Mouse (Mus musculus): ENCODE data around the gene BC049715. TPM values are rescaled to one million over a fixed set of nuclear protein-coding genes. Genes with fewer than 3 reads are reported as not detected.

The BC049715 gene
- polyA plus RNA-seq, 1 experiment from 2014 or later = 2.7 TPM

GRCm38 (mm10) chr6:136828681-136829080 lies 1.3 kb downstream of the BC049715 start:
- Histone ChIP-seq H3K27ac (replicated peaks; ENCODE audit: low read depth, low read length) (no peak overlapping the region), H3K4me1 (ENCODE audit: control insufficient read depth, insufficient read depth, low read length) (no peaks in the 10 kb centered on the region), H3K9ac (ENCODE audit: low read length) (peak overlapping the region; percentile 60), H3K27me3 (ENCODE audit: control insufficient read depth, insufficient read depth, low read length) (no peaks in the 10 kb centered on the region), H3K4me2 (ENCODE audit: low read depth, severe bottlenecking) (peak overlapping the region; percentile 40), H3K9me3 (ENCODE audit: control insufficient read depth, low read length) (no peaks in the 10 kb centered on the region), H3K4me3 (ENCODE audit: low read depth, low read length) (peak overlapping the region; percentile 94), H3K36me3 (ENCODE audit: control insufficient read depth, insufficient read depth, low read length) (peaks cover 6% of the 10 kb centered on the region; the same call in 1 of the 2 replicates)
- ATAC-seq (ENCODE audit: insufficient number of reproducible peaks, low FRiP score, low TSS enrichment, low read depth) (no peak; the same call in 1 of the 2 replicates), DNase-seq (ENCODE audit: low spot score) (no peak)
- 32% methylated on average over 4 of the region's 4 CpGs for WGBS

GRCm38 (mm10) chr6:136831712-136832111 lies 4.3 kb downstream of the BC049715 start:
- Histone ChIP-seq H3K36me3 (ENCODE audit: control insufficient read depth, insufficient read depth, low read length) (no peaks in the 10 kb centered on the region), H3K9ac (ENCODE audit: low read length) (no peak overlapping the region), H3K4me2 (ENCODE audit: low read depth, severe bottlenecking) (no peak overlapping the region), H3K4me3 (ENCODE audit: low read depth, low read length) (no peak overlapping the region), H3K9me3 (ENCODE audit: control insufficient read depth, low read length) (no peaks in the 10 kb centered on the region), H3K27ac (replicated peaks; ENCODE audit: low read depth, low read length) (no peak overlapping the region), H3K4me1 (ENCODE audit: control insufficient read depth, insufficient read depth, low read length) (no peaks in the 10 kb centered on the region), H3K27me3 (ENCODE audit: control insufficient read depth, insufficient read depth, low read length) (no peaks in the 10 kb centered on the region)
- ATAC-seq (ENCODE audit: insufficient number of reproducible peaks, low FRiP score, low TSS enrichment, low read depth) = no peak
- 71% methylated on average over 5 of the region's 5 CpGs for WGBS
- DNase-seq (ENCODE audit: low spot score) = no peak

GRCm38 (mm10) chr6:136835352-136835751 lies 7.9 kb downstream of the BC049715 start, which contains the start of gene Smco3:
Smco3 (minus strand) TSS chr6:136835452.
- Histone ChIP-seq H3K4me2 (ENCODE audit: low read depth, severe bottlenecking) (no peak within 1 kb of the TSS), H3K4me3 (ENCODE audit: low read depth, low read length) (no peak within 1 kb of the TSS), H3K36me3 (ENCODE audit: control insufficient read depth, insufficient read depth, low read length) (no peaks in the 10 kb centered on the region), H3K27ac (replicated peaks; ENCODE audit: low read depth, low read length) (no peak within 1 kb of the TSS), H3K9ac (ENCODE audit: low read length) (no peak within 1 kb of the TSS), H3K4me1 (ENCODE audit: control insufficient read depth, insufficient read depth, low read length) (no peaks in the 10 kb centered on the region), H3K9me3 (ENCODE audit: control insufficient read depth, low read length) (no peaks in the 10 kb centered on the region), H3K27me3 (ENCODE audit: control insufficient read depth, insufficient read depth, low read length) (no peaks in the 10 kb centered on the region)
- ATAC-seq (ENCODE audit: insufficient number of reproducible peaks, low FRiP score, low TSS enrichment, low read depth) (no peak), DNase-seq (ENCODE audit: low spot score) (no peak)
- WGBS = 66% methylated on average over 4 of the region's 4 CpGs

- no peak overlapping the region for H3K4me3 ChIP-seq (ENCODE audit: low read depth, low read length)
- no peaks in the 10 kb centered on the region for H3K27me3 ChIP-seq (ENCODE audit: control insufficient read depth, insufficient read depth, low read length)
- WGBS = 82% methylated on average over 3 of the region's 3 CpGs
- no peak overlapping the region for H3K4me2 ChIP-seq (ENCODE audit: low read depth, severe bottlenecking)
- no peaks in the 10 kb centered on the region for H3K36me3 ChIP-seq (ENCODE audit: control insufficient read depth, insufficient read depth, low read length)
- DNase-seq (ENCODE audit: low spot score) = no peak
- ATAC-seq (ENCODE audit: insufficient number of reproducible peaks, low FRiP score, low TSS enrichment, low read depth) = no peak
- H3K9ac ChIP-seq (ENCODE audit: low read length) = no peak overlapping the region
- H3K9me3 ChIP-seq (ENCODE audit: control insufficient read depth, low read length) = no peaks in the 10 kb centered on the region
- no peaks in the 10 kb centered on the region for H3K4me1 ChIP-seq (ENCODE audit: control insufficient read depth, insufficient read depth, low read length)
- no peak overlapping the region for H3K27ac ChIP-seq (replicated peaks; ENCODE audit: low read depth, low read length)
Measured at GRCm38 (mm10) chr6:136837323-136837722, 9.9 kb downstream of the BC049715 start.

GRCm38 (mm10) chr6:136844903-136845302 lies 17.5 kb downstream of the BC049715 start:
- no peak overlapping the region for H3K4me2 ChIP-seq (ENCODE audit: low read depth, severe bottlenecking)
- no peaks in the 10 kb centered on the region for H3K36me3 ChIP-seq (ENCODE audit: control insufficient read depth, insufficient read depth, low read length)
- H3K9me3 ChIP-seq (ENCODE audit: control insufficient read depth, low read length) = no peaks in the 10 kb centered on the region
- no peak for ATAC-seq (ENCODE audit: insufficient number of reproducible peaks, low FRiP score, low TSS enrichment, low read depth)
- no peak overlapping the region for H3K4me3 ChIP-seq (ENCODE audit: low read depth, low read length)
- no peak overlapping the region for H3K9ac ChIP-seq (ENCODE audit: low read length)
- WGBS = 78% methylated on average over 2 of the region's 2 CpGs
- H3K4me1 ChIP-seq (ENCODE audit: control insufficient read depth, insufficient read depth, low read length) = no peaks in the 10 kb centered on the region
- no peaks in the 10 kb centered on the region for H3K27me3 ChIP-seq (ENCODE audit: control insufficient read depth, insufficient read depth, low read length)
- no peak for DNase-seq (ENCODE audit: low spot score)
- no peak overlapping the region for H3K27ac ChIP-seq (replicated peaks; ENCODE audit: low read depth, low read length)

- H3K9ac ChIP-seq (ENCODE audit: low read length) = no peak overlapping the region
- no peak for DNase-seq (ENCODE audit: low spot score)
- no peak overlapping the region for H3K4me3 ChIP-seq (ENCODE audit: low read depth, low read length)
- H3K9me3 ChIP-seq (ENCODE audit: control insufficient read depth, low read length) = no peaks in the 10 kb centered on the region
- no peak overlapping the region for H3K27ac ChIP-seq (replicated peaks; ENCODE audit: low read depth, low read length)
- no peak for ATAC-seq (ENCODE audit: insufficient number of reproducible peaks, low FRiP score, low TSS enrichment, low read depth)
- no peaks in the 10 kb centered on the region for H3K27me3 ChIP-seq (ENCODE audit: control insufficient read depth, insufficient read depth, low read length)
- WGBS = 73% methylated on average over 5 of the region's 5 CpGs
- no peak overlapping the region for H3K4me2 ChIP-seq (ENCODE audit: low read depth, severe bottlenecking)
- no peaks in the 10 kb centered on the region for H3K4me1 ChIP-seq (ENCODE audit: control insufficient read depth, insufficient read depth, low read length)
- H3K36me3 ChIP-seq (ENCODE audit: control insufficient read depth, insufficient read depth, low read length) = no peaks in the 10 kb centered on the region
Measured at GRCm38 (mm10) chr6:136845706-136846480, 18.5 kb downstream of the BC049715 start.

GRCm38 (mm10) chr6:136847267-136847666 lies 19.8 kb downstream of the BC049715 start:
- H3K4me2 ChIP-seq (ENCODE audit: low read depth, severe bottlenecking) = no peak overlapping the region
- DNase-seq (ENCODE audit: low spot score) (no peak), ATAC-seq (ENCODE audit: insufficient number of reproducible peaks, low FRiP score, low TSS enrichment, low read depth) (no peak)
- H3K9me3 ChIP-seq (ENCODE audit: control insufficient read depth, low read length) = no peaks in the 10 kb centered on the region
- H3K9ac ChIP-seq (ENCODE audit: low read length) = no peak overlapping the region
- no peak overlapping the region for H3K27ac ChIP-seq (replicated peaks; ENCODE audit: low read depth, low read length)
- H3K27me3 ChIP-seq (ENCODE audit: control insufficient read depth, insufficient read depth, low read length) = no peaks in the 10 kb centered on the region
- WGBS = 89% methylated on average over 3 of the region's 3 CpGs
- H3K4me1 ChIP-seq (ENCODE audit: control insufficient read depth, insufficient read depth, low read length) = no peaks in the 10 kb centered on the region; the same call in 1 of the 2 replicates
- H3K4me3 ChIP-seq (ENCODE audit: low read depth, low read length) = no peak overlapping the region
- H3K36me3 ChIP-seq (ENCODE audit: control insufficient read depth, insufficient read depth, low read length) = no peaks in the 10 kb centered on the region

GRCm38 (mm10) chr6:136847790-136848189 lies 20.4 kb downstream of the BC049715 start:
- Histone ChIP-seq H3K27ac (replicated peaks; ENCODE audit: low read depth, low read length) (no peak overlapping the region), H3K9ac (ENCODE audit: low read length) (no peak overlapping the region), H3K9me3 (ENCODE audit: control insufficient read depth, low read length) (no peaks in the 10 kb centered on the region), H3K36me3 (ENCODE audit: control insufficient read depth, insufficient read depth, low read length) (no peaks in the 10 kb centered on the region), H3K4me1 (ENCODE audit: control insufficient read depth, insufficient read depth, low read length) (peaks cover 4% of the 10 kb centered on the region; the same call in 1 of the 2 replicates), H3K4me3 (ENCODE audit: low read depth, low read length) (no peak overlapping the region), H3K4me2 (ENCODE audit: low read depth, severe bottlenecking) (no peak overlapping the region), H3K27me3 (ENCODE audit: control insufficient read depth, insufficient read depth, low read length) (no peaks in the 10 kb centered on the region)
- peak; percentile 68 for DNase-seq (ENCODE audit: low spot score)
- 32% methylated on average over 2 of the region's 2 CpGs for WGBS
- no peak for ATAC-seq (ENCODE audit: insufficient number of reproducible peaks, low FRiP score, low TSS enrichment, low read depth)

Measured in limb, embryonic 11.5 days (tissue).